Mouse (Mus musculus) gastrocnemius, adult 2 months (tissue): ENCODE measurements around the gene Rint1. TPM values are rescaled to one million over a fixed set of nuclear protein-coding genes. Genes with fewer than 3 reads are reported as not detected.
"Not testable (repeated sequence)": the region's sequence is repeated elsewhere in the genome, so short reads cannot be mapped to it uniquely, and the experiment has no call there.

Experiments
- DNase-seq: peaks from one replicate; pipeline ENCODE4 v3.0.0; 2022
- H3K27ac ChIP-seq: fragments of 200-600 bp; 2 replicates; pipeline ENCODE4 v1.8.1; 2022; ENCODE audit warnings: mild to moderate bottlenecking
- H3K4me3 ChIP-seq: fragments of 200-600 bp; 2 replicates; pipeline ENCODE4 v1.8.1; 2022; ENCODE audit warnings: mild to moderate bottlenecking, moderate library complexity
- CTCF ChIP-seq: fragments of 200-600 bp; IDR thresholded peaks from 2 replicates; pipeline ENCODE4 v1.8.1; 2022; ENCODE audit warnings: antibody characterized with exemption, mild to moderate bottlenecking, moderate library complexity
- intact Hi-C: fragments of 180-260 bp; cut with DNase I; formaldehyde crosslinking; loops from one replicate; pipeline ENCODE4 v1.15.1; 2025
- total RNA-seq, 2 experiments: library from RNA; stranded (reverse); gene quantifications; 2 replicates each; pipeline ENCODE4 v1.2.3; 2021

The Rint1 gene
- total RNA-seq, 2 experiments from 2014 or later = 7.9 to 8.1 TPM

DNA sequence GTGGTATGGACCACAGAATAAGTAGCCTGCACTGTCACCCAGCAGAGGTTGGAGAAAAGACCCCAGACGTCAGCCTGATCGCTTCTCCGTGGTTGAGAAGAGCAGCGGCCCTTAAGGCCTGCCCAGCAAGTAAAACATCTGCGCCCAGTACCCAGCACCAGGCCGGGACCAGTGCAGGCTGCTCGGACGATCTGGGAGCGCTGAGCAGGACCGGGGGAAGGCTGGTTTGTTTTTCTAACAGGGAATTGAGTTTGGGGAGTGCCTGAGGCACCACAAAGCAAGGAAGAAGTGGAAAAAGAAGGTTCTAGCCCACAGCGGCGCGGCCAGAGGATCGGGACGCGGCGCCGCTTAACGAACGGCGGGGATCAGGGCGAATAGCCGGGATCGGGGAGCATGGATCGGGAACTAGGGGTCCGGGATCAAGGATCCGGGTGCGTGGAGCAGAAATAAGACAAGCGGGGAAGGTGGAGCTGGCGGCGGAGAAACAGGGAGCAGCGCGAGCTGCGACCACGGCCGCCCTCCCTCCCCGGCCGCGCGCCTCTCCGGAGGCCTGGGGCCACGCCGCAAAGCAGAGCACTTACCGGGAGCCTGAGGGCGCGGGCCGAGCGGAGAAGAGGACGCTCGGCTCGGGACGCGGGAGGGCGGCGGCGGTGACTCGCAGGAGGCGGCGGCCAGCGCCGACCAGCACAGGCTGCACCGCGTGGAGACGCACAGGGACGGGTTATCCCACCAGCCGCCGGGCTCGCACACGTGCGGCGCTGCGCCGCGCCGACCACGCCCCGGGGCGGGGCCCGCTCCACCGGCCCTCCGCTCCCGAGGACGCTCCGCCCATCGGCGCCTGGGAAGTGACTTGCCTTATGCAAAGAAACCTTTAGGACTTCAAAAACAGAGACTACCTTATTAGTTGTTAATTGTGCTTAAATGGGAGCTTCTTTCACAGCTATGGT, 4.3 kb upstream of the Rint1 start, which contains the start of gene Pus7:
Gene Pus7, minus strand, starts transcription at position 781 of the 947 bp plus-strand sequence.
- intact Hi-C loops = no loop called here
- Histone ChIP-seq H3K4me3 (peak within 1 kb of the TSS; percentile 84), H3K27ac (peak within 1 kb of the TSS; percentile 91)
- no peak for TF ChIP-seq CTCF
- DNase-seq = peak; percentile 93

DNA sequence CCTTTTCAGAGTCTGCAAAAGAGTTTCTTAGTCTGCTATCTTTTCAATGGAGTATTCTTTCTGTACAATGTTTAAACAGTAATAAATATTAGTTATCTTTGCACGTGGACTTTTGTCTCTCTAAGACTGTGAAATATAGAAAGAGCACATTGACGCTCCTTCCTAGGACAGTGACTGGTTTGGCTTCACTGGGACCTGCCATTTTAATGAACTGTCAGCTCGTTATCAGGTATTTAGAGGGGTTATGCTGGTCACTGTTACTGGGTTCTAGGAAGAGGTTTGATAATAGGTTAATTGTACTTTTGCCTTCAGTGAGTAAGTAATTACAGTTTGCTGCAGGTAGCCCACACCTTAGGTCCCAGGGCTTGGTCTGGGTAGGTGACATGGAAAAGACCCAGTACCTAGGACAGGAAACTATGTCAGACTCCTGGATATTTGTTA, 899 bp downstream of the Rint1 start:
- intact Hi-C loops = no loop called here
- Histone ChIP-seq H3K27ac (peak overlapping the region; percentile 91), H3K4me3 (peak overlapping the region; percentile 94)
- DNase-seq = no peak
- TF ChIP-seq CTCF = no peak

GRCm38 (mm10) chr5:23789078-23789612, 1.6 kb downstream of the Rint1 start:
- H3K27ac ChIP-seq = no peak overlapping the region
- intact Hi-C loops = no loop called here
- no peak for TF ChIP-seq CTCF
- no peak for DNase-seq
- H3K4me3 ChIP-seq = no peak overlapping the region

DNA sequence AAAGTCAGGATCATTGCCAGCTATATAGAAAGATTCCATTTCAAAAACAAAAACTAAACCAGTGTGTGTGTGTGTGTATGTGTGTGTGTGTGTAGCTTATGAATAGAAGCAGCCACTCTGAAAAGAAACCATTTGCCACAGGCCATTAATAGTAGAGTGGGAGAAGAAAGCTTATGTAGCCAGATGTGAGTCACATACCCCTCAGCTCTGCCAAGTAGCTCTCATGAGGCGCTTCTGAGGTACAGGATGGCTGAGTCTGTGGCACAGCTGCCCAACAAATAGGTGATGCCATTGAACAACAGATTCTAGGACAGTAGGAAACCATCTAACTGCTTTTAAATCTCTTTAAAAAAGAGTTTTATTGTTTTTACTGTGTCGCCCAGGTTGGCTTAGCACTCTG, 5.2 kb downstream of the Rint1 start:
- no peak overlapping the region for H3K4me3 ChIP-seq
- intact Hi-C loops = no loop called here
- no peak overlapping the region for H3K27ac ChIP-seq
- no peak for DNase-seq
- TF ChIP-seq CTCF = no peak

GRCm38 (mm10) chr5:23814841-23815240, 27.3 kb downstream of the Rint1 start:
- intact Hi-C loops = no loop called here

DNA sequence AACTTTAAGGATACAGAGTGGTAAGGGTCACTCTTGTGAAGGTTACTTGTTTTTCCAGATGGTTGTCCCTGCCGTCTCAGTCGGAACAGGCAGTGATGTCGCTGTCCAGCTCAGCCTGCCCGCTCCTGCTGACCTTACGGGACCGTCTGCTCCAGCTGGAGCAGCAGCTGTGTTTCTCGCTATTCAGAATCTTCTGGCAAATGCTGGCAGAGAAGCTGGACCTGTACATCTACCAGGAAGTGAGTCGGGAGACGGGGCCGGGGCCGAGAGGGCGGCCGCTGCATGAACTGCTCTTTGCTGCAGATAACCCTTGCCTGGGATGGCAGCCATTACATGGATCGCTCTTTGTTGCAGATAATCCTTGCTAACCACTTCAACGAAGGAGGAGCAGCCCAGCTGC, 29.2 kb downstream of the Rint1 start:
- TF ChIP-seq CTCF = no peak
- Histone ChIP-seq H3K4me3 (no peak overlapping the region), H3K27ac (no peak overlapping the region)
- DNase-seq = no peak
- intact Hi-C loops = no loop called here

More at GRCm38 (mm10) chr5:23814841-23815240, 27.3 kb downstream of the Rint1 start:
- DNase-seq = no peak
- no peak overlapping the region for H3K4me3 ChIP-seq
- TF ChIP-seq CTCF = no peak
- no peak overlapping the region for H3K27ac ChIP-seq

DNA sequence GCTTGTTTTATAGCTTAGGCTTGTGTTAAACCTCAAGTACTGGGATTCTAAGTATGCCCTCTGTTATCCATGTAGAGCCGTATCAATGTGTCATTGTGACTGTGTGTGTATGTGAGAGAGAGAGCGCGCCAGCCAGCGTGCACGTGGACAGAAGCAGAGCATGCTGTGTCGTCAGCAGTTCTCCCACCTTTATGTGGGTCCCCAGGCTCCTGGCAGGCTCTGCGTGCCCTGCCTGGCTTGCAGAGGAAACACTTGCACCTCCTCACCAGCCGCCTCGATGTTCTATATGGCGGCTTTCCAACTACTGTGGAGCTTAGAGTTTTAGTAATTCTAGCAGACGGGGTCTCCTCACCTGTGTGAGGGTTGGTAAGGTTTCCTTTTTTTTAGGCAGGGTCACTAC, 34.8 kb downstream of the Rint1 start:
- intact Hi-C loops = no loop called here
- H3K27ac ChIP-seq = no peak overlapping the region
- H3K4me3 ChIP-seq = no peak overlapping the region
- no peak for TF ChIP-seq CTCF
- no peak for DNase-seq

- intact Hi-C loops = no loop called here
- Histone ChIP-seq H3K27ac (no peak overlapping the region), H3K4me3 (no peak overlapping the region)
- no peak for TF ChIP-seq CTCF
- DNase-seq = no peak
These were observed 36.7 kb downstream of the Rint1 start for GRCm38 (mm10) chr5:23824171-23824733.

- intact Hi-C loops = no loop called here
- H3K4me3 ChIP-seq = peak overlapping the region; percentile 18; the same call in 1 of the 2 replicates
- peak; percentile 78 for DNase-seq
- no peak overlapping the region for H3K27ac ChIP-seq
- TF ChIP-seq CTCF = peak; percentile 88
These were observed 39.0 kb downstream of the Rint1 start for GRCm38 (mm10) chr5:23826321-23827004.

- peak; percentile 36 for DNase-seq
- TF ChIP-seq CTCF = no peak
- Histone ChIP-seq H3K27ac (no peak overlapping the region), H3K4me3 (peak overlapping the region; percentile 26)
- intact Hi-C loops = no loop called here
These were observed 43.6 kb downstream of the Rint1 start for GRCm38 (mm10) chr5:23830897-23831752.

DNA sequence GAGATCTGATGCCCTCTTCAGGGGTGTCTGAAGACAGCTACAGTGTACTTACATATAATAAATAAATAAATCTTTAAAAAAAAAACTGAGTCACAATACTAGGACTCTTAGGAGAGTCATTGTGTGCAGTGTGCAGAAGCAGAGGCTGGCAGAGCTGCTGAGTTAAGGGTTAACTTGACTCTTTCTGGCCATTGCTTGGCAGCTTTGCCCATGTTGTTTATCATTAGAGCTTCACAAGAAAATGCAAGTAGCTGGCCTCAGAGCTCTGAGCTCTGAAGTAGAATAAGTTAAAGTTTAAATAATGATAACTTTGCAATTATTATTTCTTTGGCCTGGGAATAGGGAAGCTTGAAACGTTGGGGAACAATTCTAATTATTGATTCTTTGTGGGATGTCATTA, 48.2 kb downstream of the Rint1 start:
- H3K4me3 ChIP-seq, H3K27ac ChIP-seq, intact Hi-C loops: not testable (repeated sequence)

DNA sequence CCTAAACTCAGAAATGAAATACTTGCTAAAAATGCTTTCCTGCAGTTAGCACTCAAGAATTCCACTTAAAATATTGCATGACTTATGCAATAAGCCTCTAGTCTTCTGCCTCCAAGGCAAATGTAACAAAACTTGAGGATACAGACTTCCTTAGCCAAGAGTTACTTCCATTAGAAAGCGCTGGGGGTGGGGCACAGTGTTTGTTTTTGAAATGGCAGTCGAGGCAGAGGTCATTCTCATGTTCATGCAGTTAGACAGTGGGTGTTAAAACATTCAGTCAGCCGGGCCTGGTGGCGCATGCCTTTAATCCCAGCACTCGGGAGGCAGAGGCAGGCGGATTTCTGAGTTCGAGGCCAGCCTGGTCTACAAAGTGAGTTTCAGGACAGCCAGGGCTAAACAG, 50.6 kb downstream of the Rint1 start:
- intact Hi-C loops = no loop called here
- TF ChIP-seq CTCF = no peak
- Histone ChIP-seq H3K4me3 (no peak overlapping the region), H3K27ac (no peak overlapping the region)
- no peak for DNase-seq

More for the DNA sequence above, 48.2 kb downstream of the Rint1 start:
- DNase-seq = not testable (repeated sequence)
